Mouse (Mus musculus): ENCODE data around the gene Hist1h1a. TPM values are rescaled to one million over a fixed set of nuclear protein-coding genes. Genes with fewer than 3 reads are reported as not detected.
A peak's percentile ranks its signal among the peaks of the same experiment; 100 is the strongest.

Hist1h1a gene
- polyA plus RNA-seq, 1 experiment, result 1.3 TPM

- no peak for TF ChIP-seq CTCF (IDR thresholded peaks at IDR 0.05; ENCODE audit: extremely low read depth, insufficient read depth, insufficient read length, insufficient replicate concordance)
- no peak for TF ChIP-seq POLR2A (IDR thresholded peaks at IDR 0.05; ENCODE audit: low read depth, low read length)
- H3K4me1 ChIP-seq (ENCODE audit: control insufficient read depth, insufficient read depth, insufficient read length), result peaks cover 2% of the 10 kb centered on the region; the same call in 1 of the 2 replicates
- no peak overlapping the region for H3K27ac ChIP-seq (ENCODE audit: insufficient read depth, low read length)
- H3K36me3 ChIP-seq (ENCODE audit: control insufficient read depth, insufficient read depth, low read length), result no peaks in the 10 kb centered on the region
- H3K4me3 ChIP-seq (ENCODE audit: extremely low read depth, insufficient read depth, insufficient read length), result no peak overlapping the region; the same call in 1 of the 2 replicates
- no peaks in the 10 kb centered on the region for H3K27me3 ChIP-seq (ENCODE audit: control insufficient read depth, insufficient read depth, low read length)
- WGBS, result 12% methylated on average over 6 of the region's 6 CpGs
- DNase-seq (ENCODE audit: low read depth in 1 of 2, low spot score in 2 of 2), result no peak
Measured at GRCm38 (mm10) chr13:23752742-23753172, 10.7 kb upstream of the Hist1h1a start.

GRCm38 (mm10) chr13:23753314-23754078 is 10.0 kb upstream of the Hist1h1a start:
- H3K27ac ChIP-seq (ENCODE audit: insufficient read depth, low read length), result no peak overlapping the region
- no peak overlapping the region for H3K4me3 ChIP-seq (ENCODE audit: extremely low read depth, insufficient read depth, insufficient read length)
- no peak for TF ChIP-seq CTCF (IDR thresholded peaks at IDR 0.05; ENCODE audit: extremely low read depth, insufficient read depth, insufficient read length, insufficient replicate concordance)
- no peak for TF ChIP-seq POLR2A (IDR thresholded peaks at IDR 0.05; ENCODE audit: low read depth, low read length)
- H3K27me3 ChIP-seq (ENCODE audit: control insufficient read depth, insufficient read depth, low read length), result no peaks in the 10 kb centered on the region
- H3K36me3 ChIP-seq (ENCODE audit: control insufficient read depth, insufficient read depth, low read length), result no peaks in the 10 kb centered on the region
- no peak for DNase-seq (ENCODE audit: low read depth in 1 of 2, low spot score in 2 of 2)
- 71% methylated on average over 4 of the region's 4 CpGs for WGBS
- peaks cover 2% of the 10 kb centered on the region; the same call in 1 of the 2 replicates for H3K4me1 ChIP-seq (ENCODE audit: control insufficient read depth, insufficient read depth, insufficient read length)

GRCm38 (mm10) chr13:23755000-23755399 is 8.5 kb upstream of the Hist1h1a start:
- Histone ChIP-seq H3K27ac (ENCODE audit: insufficient read depth, low read length) (no peak overlapping the region), H3K27me3 (ENCODE audit: control insufficient read depth, insufficient read depth, low read length) (no peaks in the 10 kb centered on the region), H3K4me3 (ENCODE audit: extremely low read depth, insufficient read depth, insufficient read length) (no peak overlapping the region), H3K36me3 (ENCODE audit: control insufficient read depth, insufficient read depth, low read length) (no peaks in the 10 kb centered on the region), H3K4me1 (ENCODE audit: control insufficient read depth, insufficient read depth, insufficient read length) (peaks cover 2% of the 10 kb centered on the region; the same call in 1 of the 2 replicates)
- no peak for TF ChIP-seq CTCF (IDR thresholded peaks at IDR 0.05; ENCODE audit: extremely low read depth, insufficient read depth, insufficient read length, insufficient replicate concordance)
- TF ChIP-seq POLR2A (IDR thresholded peaks at IDR 0.05; ENCODE audit: low read depth, low read length), result no peak
- DNase-seq (ENCODE audit: low read depth in 1 of 2, low spot score in 2 of 2), result no peak

GRCm38 (mm10) chr13:23756790-23757189 is 6.7 kb upstream of the Hist1h1a start, which contains the start of gene Hist1h4b:
Hist1h4b (plus strand) TSS chr13:23757013.
- Histone ChIP-seq H3K27ac (ENCODE audit: insufficient read depth, low read length) (peak within 1 kb of the TSS; percentile 88), H3K4me3 (ENCODE audit: extremely low read depth, insufficient read depth, insufficient read length) (peak within 1 kb of the TSS; percentile 53), H3K27me3 (ENCODE audit: control insufficient read depth, insufficient read depth, low read length) (no peaks in the 10 kb centered on the region), H3K4me1 (ENCODE audit: control insufficient read depth, insufficient read depth, insufficient read length) (peaks cover 2% of the 10 kb centered on the region; the same call in 1 of the 2 replicates), H3K36me3 (ENCODE audit: control insufficient read depth, insufficient read depth, low read length) (no peaks in the 10 kb centered on the region)
- peak; percentile 89 for TF ChIP-seq POLR2A (IDR thresholded peaks at IDR 0.05; ENCODE audit: low read depth, low read length)
- TF ChIP-seq CTCF (IDR thresholded peaks at IDR 0.05; ENCODE audit: extremely low read depth, insufficient read depth, insufficient read length, insufficient replicate concordance), result no peak
- WGBS, result under 1% methylated on average over 19 of the region's 22 CpGs
- DNase-seq (ENCODE audit: low read depth in 1 of 2, low spot score in 2 of 2), result peak; percentile 86 to 89

- no peaks in the 10 kb centered on the region for H3K36me3 ChIP-seq (ENCODE audit: control insufficient read depth, insufficient read depth, low read length)
- peaks cover 2% of the 10 kb centered on the region; the same call in 1 of the 2 replicates for H3K4me1 ChIP-seq (ENCODE audit: control insufficient read depth, insufficient read depth, insufficient read length)
- peak overlapping the region; percentile 53 for H3K4me3 ChIP-seq (ENCODE audit: extremely low read depth, insufficient read depth, insufficient read length)
- H3K27me3 ChIP-seq (ENCODE audit: control insufficient read depth, insufficient read depth, low read length), result no peaks in the 10 kb centered on the region
- no peak for DNase-seq (ENCODE audit: low read depth in 1 of 2, low spot score in 2 of 2)
- TF ChIP-seq POLR2A (IDR thresholded peaks at IDR 0.05; ENCODE audit: low read depth, low read length), result no peak
- WGBS, result 1% methylated on average over 18 of the region's 23 CpGs
- H3K27ac ChIP-seq (ENCODE audit: insufficient read depth, low read length), result peak overlapping the region; percentile 88
Measured at GRCm38 (mm10) chr13:23757211-23757773, 6.2 kb upstream of the Hist1h1a start.

GRCm38 (mm10) chr13:23757921-23758320 is 5.5 kb upstream of the Hist1h1a start:
- no peak overlapping the region for H3K4me3 ChIP-seq (ENCODE audit: extremely low read depth, insufficient read depth, insufficient read length)
- H3K36me3 ChIP-seq (ENCODE audit: control insufficient read depth, insufficient read depth, low read length), result no peaks in the 10 kb centered on the region
- H3K27me3 ChIP-seq (ENCODE audit: control insufficient read depth, insufficient read depth, low read length), result no peaks in the 10 kb centered on the region
- TF ChIP-seq CTCF (IDR thresholded peaks at IDR 0.05; ENCODE audit: extremely low read depth, insufficient read depth, insufficient read length, insufficient replicate concordance) (no peak), POLR2A (IDR thresholded peaks at IDR 0.05; ENCODE audit: low read depth, low read length) (no peak)
- WGBS, result 39% methylated on average over 3 of the region's 3 CpGs
- no peak overlapping the region for H3K27ac ChIP-seq (ENCODE audit: insufficient read depth, low read length)
- no peak for DNase-seq (ENCODE audit: low read depth in 1 of 2, low spot score in 2 of 2)
- H3K4me1 ChIP-seq (ENCODE audit: control insufficient read depth, insufficient read depth, insufficient read length), result peaks cover 2% of the 10 kb centered on the region; the same call in 1 of the 2 replicates
